Mouse (Mus musculus) MEL (cell line): ENCODE data around the gene Olfr739. TPM values are rescaled to one million over a fixed set of nuclear protein-coding genes. Genes with fewer than 3 reads are reported as not detected.

Source experiments
- DNase-seq: peaks from one replicate; pipeline ENCODE4 v3.0.0; 2011; ENCODE audit warnings: low read depth, low spot score
- H3K27ac ChIP-seq: 2 replicates; pipeline ENCODE4 v1.5.1; 2012; ENCODE audit warnings: low read depth, mild to moderate bottlenecking, control low read depth, low read length, moderate library complexity; ENCODE audit not compliant: control insufficient read depth
- H3K27me3 ChIP-seq, 2 experiments: fragments of 150-350 bp in 1 of 2; sonication (generic) in 1 of 2; 2 replicates each; pipeline ENCODE4 v1.6.1; 2012; ENCODE audit warnings: low read length in 2 of 2, mild to moderate bottlenecking in 2 of 2, improper control_type of control experiment in 1 of 2, moderate library complexity in 1 of 2; ENCODE audit not compliant: insufficient read depth in 2 of 2, control insufficient read depth in 1 of 2
- H3K36me3 ChIP-seq, 2 experiments: 2 replicates each; pipeline ENCODE4 v1.6.1; 2012 to 2014; ENCODE audit warnings: low read length in 2 of 2, improper control_type of control experiment in 1 of 2, inconsistent platforms in 1 of 2, mild to moderate bottlenecking in 1 of 2; ENCODE audit not compliant: insufficient read depth in 2 of 2, control insufficient read depth in 1 of 2
- H3K4me1 ChIP-seq, 2 experiments: fragments of 150-350 bp in 1 of 2; sonication (generic) in 1 of 2; 2 replicates each; pipeline ENCODE4 v1.6.1; 2012; ENCODE audit warnings: low read length in 2 of 2, improper control_type of control experiment in 1 of 2, mild to moderate bottlenecking in 1 of 2; ENCODE audit not compliant: insufficient read depth in 2 of 2, control insufficient read depth in 1 of 2
- H3K4me3 ChIP-seq, 2 experiments: fragments of 150-350 bp in 1 of 2; sonication (generic) in 1 of 2; 2 replicates each; pipeline ENCODE4 v1.5.1; 2012; ENCODE audit warnings: low read depth in 2 of 2, low read length in 2 of 2, mild to moderate bottlenecking in 2 of 2, moderate library complexity in 2 of 2, control low read depth in 1 of 2, improper control_type of control experiment in 1 of 2; ENCODE audit not compliant: control insufficient read depth in 1 of 2, insufficient read depth in 1 of 2
- H3K79me2 ChIP-seq: 2 replicates; pipeline ENCODE4 v1.6.1; 2012; ENCODE audit warnings: mild to moderate bottlenecking, low read length, moderate library complexity; ENCODE audit not compliant: control insufficient read depth, poor library complexity, insufficient read depth
- H3K9ac ChIP-seq: 2 replicates; pipeline ENCODE4 v1.6.1; 2012; ENCODE audit warnings: low read depth, mild to moderate bottlenecking, control low read depth, low read length, moderate library complexity; ENCODE audit not compliant: control insufficient read depth, poor library complexity, severe bottlenecking
- H3K9me3 ChIP-seq: fragments of 150-350 bp; sonication (generic); replicated peaks from 2 replicates; pipeline ENCODE4 v1.6.1; 2012; ENCODE audit warnings: mild to moderate bottlenecking, low read length, improper control_type of control experiment, moderate library complexity; ENCODE audit not compliant: insufficient read depth
- BHLHE40 ChIP-seq: IDR thresholded peaks from 2 replicates; pipeline ENCODE4 v1.6.1; 2012; ENCODE audit warnings: low read depth, mild to moderate bottlenecking, inconsistent platforms, low read length, improper control_type of control experiment, borderline replicate concordance
- CHD1 ChIP-seq: IDR thresholded peaks from 2 replicates; pipeline ENCODE4 v1.6.1; 2012; ENCODE audit warnings: low read depth, mild to moderate bottlenecking, inconsistent platforms, low read length, improper control_type of control experiment
- CTCF ChIP-seq, 3 experiments: IDR thresholded peaks in 2 of 3; conservative IDR thresholded peaks in 1 of 3; 2 replicates each; pipeline ENCODE4 v1.5.1; 2011 to 2012; ENCODE audit warnings: low read length in 3 of 3, low read depth in 2 of 3, mild to moderate bottlenecking in 2 of 3, improper control_type of control experiment in 1 of 3, inconsistent platforms in 1 of 3, mixed read lengths in 1 of 3, moderate library complexity in 1 of 3; ENCODE audit not compliant: control insufficient read depth in 1 of 3, insufficient read depth in 1 of 3, poor library complexity in 1 of 3, severe bottlenecking in 1 of 3
- GABPA ChIP-seq: IDR thresholded peaks from 2 replicates; pipeline ENCODE4 v1.6.1; 2012; ENCODE audit warnings: low read depth, mild to moderate bottlenecking, inconsistent platforms, low read length, improper control_type of control experiment, moderate library complexity
- JUND ChIP-seq: IDR thresholded peaks from 2 replicates; pipeline ENCODE4 v1.6.1; 2011; ENCODE audit warnings: low read depth, mild to moderate bottlenecking, improper control_type of control experiment, low read length
- MAFK ChIP-seq: IDR thresholded peaks from 2 replicates; pipeline ENCODE4 v1.6.1; 2011; ENCODE audit warnings: low read depth, mild to moderate bottlenecking, low read length, improper control_type of control experiment, borderline replicate concordance
- MAX ChIP-seq: IDR thresholded peaks from 2 replicates; pipeline ENCODE4 v1.6.1; 2011; ENCODE audit warnings: low read length, improper control_type of control experiment
- MAZ ChIP-seq: IDR thresholded peaks from 2 replicates; pipeline ENCODE4 v1.6.1; 2012; ENCODE audit warnings: low read depth, mild to moderate bottlenecking, inconsistent platforms, low read length, improper control_type of control experiment
- MXI1 ChIP-seq: IDR thresholded peaks from 2 replicates; pipeline ENCODE4 v1.6.1; 2011; ENCODE audit warnings: mild to moderate bottlenecking, low read depth, low read length, improper control_type of control experiment
- POLR2AphosphoS2 ChIP-seq: IDR thresholded peaks from 2 replicates; pipeline ENCODE4 v1.6.1; 2011; ENCODE audit warnings: low read length, improper control_type of control experiment
- SIN3A ChIP-seq: IDR thresholded peaks from 2 replicates; pipeline ENCODE4 v1.6.1; 2012; ENCODE audit warnings: low read length, improper control_type of control experiment, inconsistent platforms
- SMC3 ChIP-seq: IDR thresholded peaks from 2 replicates; pipeline ENCODE4 v1.6.1; 2011; ENCODE audit warnings: low read depth, low read length, improper control_type of control experiment
- TBP ChIP-seq: IDR thresholded peaks from 2 replicates; pipeline ENCODE4 v1.8.0; 2011; ENCODE audit warnings: low read depth, low read length, improper control_type of control experiment
- TCF12 ChIP-seq: IDR thresholded peaks from 2 replicates; pipeline ENCODE4 v1.6.1; 2014; ENCODE audit warnings: low read depth, mild to moderate bottlenecking, inconsistent platforms, low read length, improper control_type of control experiment, moderate library complexity
- USF2 ChIP-seq, 2 experiments: IDR thresholded peaks; 2 replicates each; pipeline ENCODE4 v1.6.1; 2011 to 2012; ENCODE audit warnings: improper control_type of control experiment in 2 of 2, low read length in 2 of 2, borderline replicate concordance in 1 of 2, inconsistent platforms in 1 of 2, low read depth in 1 of 2, mild to moderate bottlenecking in 1 of 2; ENCODE audit not compliant: insufficient read depth in 1 of 2
- ZKSCAN1 ChIP-seq: IDR thresholded peaks from 2 replicates; pipeline ENCODE4 v1.6.1; 2012; ENCODE audit warnings: low read depth, mild to moderate bottlenecking, inconsistent platforms, low read length, improper control_type of control experiment, moderate library complexity
- polyA plus RNA-seq, 2 experiments: library from polyadenylated mRNA; stranded (reverse) in 1 of 2; unstranded in 1 of 2; fragments of >175 nt in 1 of 2; fragments of >200 nt in 1 of 2; gene quantifications; 2 replicates each; pipeline versions ENCODE4 v1.2.1 to v1.2.4; 2012; ENCODE audit warnings: low replicate concordance in 2 of 2, low read depth in 1 of 2; ENCODE audit not compliant: insufficient read length in 2 of 2, insufficient read depth in 1 of 2, missing spikeins in 1 of 2
- total RNA-seq: library from RNA; depleted of rRNA; stranded (reverse); fragments of 300-350 nt; gene quantifications from 2 replicates; pipeline ENCODE4 v1.2.3, GENCODE M21; 2012; rRNA removed

The Olfr739 gene
- total RNA-seq (not detected in 2 replicates), polyA plus RNA-seq (not detected)

DNA sequence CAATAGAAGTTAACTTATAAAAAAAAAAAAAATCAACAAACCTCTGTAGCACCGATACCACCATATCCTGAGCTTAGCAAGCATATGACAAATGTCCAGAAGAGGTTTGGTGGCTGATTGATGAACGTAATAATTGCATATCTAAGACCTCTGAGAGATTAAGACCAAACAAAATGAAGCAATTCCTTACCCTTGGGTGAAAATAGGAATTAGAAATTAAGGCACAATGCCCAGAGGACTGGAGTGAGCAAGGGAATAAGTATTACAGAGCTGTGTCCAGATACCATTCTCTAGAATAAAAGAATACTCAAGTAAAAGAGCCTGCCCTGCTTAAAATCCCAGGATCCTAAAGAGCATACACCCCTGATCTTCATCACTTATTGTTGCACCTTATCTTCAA is at the start of gene Olfr739:
Olfr739 (plus strand) TSS at position 301 of the 400 bp plus-strand sequence.
- Histone ChIP-seq H3K4me3 (no peak within 1 kb of the TSS), H3K27ac (no peak within 1 kb of the TSS)
- no peak for TF ChIP-seq TBP
- TF ChIP-seq, all 39 proteins: peak for 0
- H3K27me3 ChIP-seq: no peaks in the 10 kb centered on the region
- no peak within 1 kb of the TSS for H3K9ac ChIP-seq
- H3K36me3 ChIP-seq: no peaks in the 10 kb centered on the region
- no peaks in the 10 kb centered on the region for H3K4me1 ChIP-seq
- no peak for DNase-seq
- H3K9me3 ChIP-seq: no peaks in the 10 kb centered on the region
- H3K79me2 ChIP-seq: no peaks in the 10 kb centered on the region

DNA sequence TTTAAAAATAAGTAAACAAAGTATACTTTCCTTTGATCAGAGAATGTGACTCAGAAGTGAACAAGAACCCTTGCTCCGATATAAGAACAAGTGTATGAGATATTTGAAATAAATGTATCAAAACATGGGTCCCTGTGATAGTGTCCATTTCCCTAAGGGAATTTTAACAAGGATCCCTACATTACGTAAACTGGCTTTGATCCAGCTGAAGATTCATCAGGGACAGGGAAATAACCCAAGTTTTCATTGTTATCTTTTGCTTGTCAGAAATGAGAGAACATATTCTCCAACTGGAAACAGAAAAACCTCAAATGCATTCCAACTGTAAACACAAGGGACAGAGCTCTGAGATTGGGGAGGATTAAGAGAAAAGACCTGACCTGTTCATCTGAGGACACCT is 37.6 kb upstream of the Olfr739 start, which contains the start of gene Olfr736:
Olfr736 (plus strand) TSS at position 301 of the 400 bp plus-strand sequence.
- Histone ChIP-seq H3K27ac (no peak within 1 kb of the TSS), H3K27me3 (no peaks in the 10 kb centered on the region)
- TF ChIP-seq MAFK (no peak), SIN3A (no peak), CHD1 (no peak), MAX (no peak), MXI1 (no peak), SMC3 (no peak), USF2 (IDR thresholded peaks at IDR 0.05; ENCODE audit: borderline replicate concordance in 1 of 2, insufficient read depth in 1 of 2, low read depth in 1 of 2, low read length in 2 of 2) (no peak), MAZ (no peak), BHLHE40 (no peak), JUND (no peak), CTCF (IDR thresholded peaks at IDR 0.05 in 2 of 3, conservative IDR thresholded peaks at IDR 0.05 in 1 of 3; ENCODE audit: control insufficient read depth in 1 of 3, insufficient read depth in 1 of 3, low read depth in 2 of 3, low read length in 3 of 3, poor library complexity in 1 of 3, severe bottlenecking in 1 of 3) (no peak), POLR2AphosphoS2 (no peak), TCF12 (no peak), ZKSCAN1 (no peak), GABPA (no peak)
- TF ChIP-seq, all 39 proteins: peak for 0
- H3K4me1 ChIP-seq: no peaks in the 10 kb centered on the region
- H3K4me3 ChIP-seq: no peak within 1 kb of the TSS
- H3K9ac ChIP-seq: no peak within 1 kb of the TSS
- DNase-seq: no peak
- no peaks in the 10 kb centered on the region for H3K36me3 ChIP-seq
- no peaks in the 10 kb centered on the region for H3K79me2 ChIP-seq
- no peaks in the 10 kb centered on the region for H3K9me3 ChIP-seq
